Mouse (Mus musculus): Measurements from ENCODE around the gene Fam13c. TPM values are rescaled to one million over a fixed set of nuclear protein-coding genes. Genes with fewer than 3 reads are reported as not detected.

The Fam13c gene
- polyA plus RNA-seq, 1 experiment from 2014 or later: 26.7 TPM

- H3K9ac ChIP-seq (replicated peaks): no peak overlapping the region
- no peak overlapping the region for H3K4me3 ChIP-seq
- no peak overlapping the region for H3K27ac ChIP-seq (replicated peaks)
- H3K27me3 ChIP-seq: no peaks in the 10 kb centered on the region
- no peaks in the 10 kb centered on the region for H3K9me3 ChIP-seq
- peaks cover 15% of the 10 kb centered on the region; the same call in 1 of the 2 replicates for H3K4me1 ChIP-seq
- no peak overlapping the region for H3K4me2 ChIP-seq (replicated peaks)
- ATAC-seq (replicated peaks): no peak
- peaks cover 2% of the 10 kb centered on the region; the same call in 1 of the 2 replicates for H3K36me3 ChIP-seq
Measured at GRCm38 (mm10) chr10:70505395-70505794, 65.1 kb downstream of the Fam13c start.

GRCm38 (mm10) chr10:70505842-70506241 lies 65.6 kb downstream of the Fam13c start:
- 59% methylated on average over 5 of the region's 5 CpGs for WGBS
- no peak for ATAC-seq (replicated peaks)
- H3K4me3 ChIP-seq: no peak overlapping the region
- peaks cover 2% of the 10 kb centered on the region; the same call in 1 of the 2 replicates for H3K36me3 ChIP-seq
- H3K4me1 ChIP-seq: peaks cover 15% of the 10 kb centered on the region; the same call in 1 of the 2 replicates
- H3K27ac ChIP-seq (replicated peaks): no peak overlapping the region
- H3K9ac ChIP-seq (replicated peaks): no peak overlapping the region
- H3K27me3 ChIP-seq: no peaks in the 10 kb centered on the region
- no peaks in the 10 kb centered on the region for H3K9me3 ChIP-seq
- no peak overlapping the region for H3K4me2 ChIP-seq (replicated peaks)

GRCm38 (mm10) chr10:70506499-70507168 lies 66.4 kb downstream of the Fam13c start:
- 44% methylated on average over 15 of the region's 15 CpGs for WGBS
- no peak for ATAC-seq (replicated peaks)
- no peak overlapping the region for H3K4me3 ChIP-seq

GRCm38 (mm10) chr10:70507880-70508279 lies 67.6 kb downstream of the Fam13c start:
- 95% methylated on average over 3 of the region's 3 CpGs for WGBS
- no peak overlapping the region for H3K4me2 ChIP-seq (replicated peaks)
- no peaks in the 10 kb centered on the region for H3K36me3 ChIP-seq
- H3K27ac ChIP-seq (replicated peaks): no peak overlapping the region
- no peak overlapping the region for H3K4me3 ChIP-seq
- H3K4me1 ChIP-seq: peaks cover 15% of the 10 kb centered on the region; the same call in 1 of the 2 replicates
- H3K27me3 ChIP-seq: no peaks in the 10 kb centered on the region
- no peak for ATAC-seq (replicated peaks)
- no peaks in the 10 kb centered on the region for H3K9me3 ChIP-seq
- H3K9ac ChIP-seq (replicated peaks): no peak overlapping the region

More at GRCm38 (mm10) chr10:70506499-70507168, 66.4 kb downstream of the Fam13c start:
- Histone ChIP-seq H3K9ac (replicated peaks) (no peak overlapping the region), H3K27ac (replicated peaks) (no peak overlapping the region), H3K4me1 (peaks cover 15% of the 10 kb centered on the region; the same call in 1 of the 2 replicates), H3K4me2 (replicated peaks) (no peak overlapping the region), H3K9me3 (no peaks in the 10 kb centered on the region), H3K27me3 (no peaks in the 10 kb centered on the region), H3K36me3 (peaks cover 2% of the 10 kb centered on the region; the same call in 1 of the 2 replicates)

- 87% methylated on average over 9 of the region's 9 CpGs for WGBS
- peaks cover 5% of the 10 kb centered on the region for H3K4me1 ChIP-seq
- no peak overlapping the region for H3K4me3 ChIP-seq
- H3K9me3 ChIP-seq: no peaks in the 10 kb centered on the region
- H3K27me3 ChIP-seq: no peaks in the 10 kb centered on the region
- no peak for ATAC-seq (replicated peaks)
- no peaks in the 10 kb centered on the region for H3K36me3 ChIP-seq
- no peak overlapping the region for H3K4me2 ChIP-seq (replicated peaks)
- no peak overlapping the region for H3K27ac ChIP-seq (replicated peaks)
- no peak overlapping the region for H3K9ac ChIP-seq (replicated peaks)
Measured at GRCm38 (mm10) chr10:70514848-70515247, 74.6 kb downstream of the Fam13c start.

GRCm38 (mm10) chr10:70516661-70517060 lies 76.4 kb downstream of the Fam13c start:
- Histone ChIP-seq H3K9ac (replicated peaks) (no peak overlapping the region), H3K4me2 (replicated peaks) (no peak overlapping the region), H3K4me1 (peaks cover 22% of the 10 kb centered on the region), H3K27me3 (no peaks in the 10 kb centered on the region), H3K27ac (replicated peaks) (no peak overlapping the region), H3K9me3 (no peaks in the 10 kb centered on the region), H3K4me3 (no peak overlapping the region), H3K36me3 (no peaks in the 10 kb centered on the region)
- 93% methylated on average over 8 of the region's 8 CpGs for WGBS
- ATAC-seq (replicated peaks): no peak

- Histone ChIP-seq H3K4me2 (replicated peaks) (peak overlapping the region; percentile 68), H3K4me3 (peak overlapping the region; percentile 39), H3K9ac (replicated peaks) (peak overlapping the region; percentile 33), H3K27me3 (no peaks in the 10 kb centered on the region), H3K4me1 (peaks cover 23% of the 10 kb centered on the region), H3K27ac (replicated peaks) (no peak overlapping the region), H3K36me3 (no peaks in the 10 kb centered on the region), H3K9me3 (no peaks in the 10 kb centered on the region)
- WGBS: 5% methylated on average over 14 of the region's 14 CpGs
- ATAC-seq (replicated peaks): peak; percentile 63
Measured at GRCm38 (mm10) chr10:70519640-70520099, 79.4 kb downstream of the Fam13c start.

- H3K27me3 ChIP-seq: no peaks in the 10 kb centered on the region
- H3K27ac ChIP-seq (replicated peaks): peak overlapping the region; percentile 46
- peak overlapping the region; percentile 68 for H3K4me2 ChIP-seq (replicated peaks)
- under 1% methylated on average over 38 of the region's 38 CpGs for WGBS
- no peaks in the 10 kb centered on the region; the same call in 1 of the 2 replicates for H3K36me3 ChIP-seq
- peaks cover 23% of the 10 kb centered on the region for H3K4me1 ChIP-seq
- H3K9ac ChIP-seq (replicated peaks): peak overlapping the region; percentile 33
- ATAC-seq (replicated peaks): peak; percentile 81
- H3K9me3 ChIP-seq: no peaks in the 10 kb centered on the region
- H3K4me3 ChIP-seq: peak overlapping the region; percentile 39
Measured at GRCm38 (mm10) chr10:70520143-70521131, 80.2 kb downstream of the Fam13c start.

- WGBS: 24% methylated on average over 5 of the region's 5 CpGs
- no peaks in the 10 kb centered on the region for H3K9me3 ChIP-seq
- H3K36me3 ChIP-seq: peaks cover 2% of the 10 kb centered on the region; the same call in 1 of the 2 replicates
- ATAC-seq (replicated peaks): no peak
- peak overlapping the region; percentile 39 for H3K4me3 ChIP-seq
- H3K4me2 ChIP-seq (replicated peaks): peak overlapping the region; percentile 68
- H3K27me3 ChIP-seq: no peaks in the 10 kb centered on the region
- H3K4me1 ChIP-seq: peaks cover 23% of the 10 kb centered on the region
- no peak overlapping the region for H3K9ac ChIP-seq (replicated peaks)
- no peak overlapping the region for H3K27ac ChIP-seq (replicated peaks)
Measured at GRCm38 (mm10) chr10:70521379-70521778, 81.1 kb downstream of the Fam13c start.

- peaks cover 13% of the 10 kb centered on the region for H3K4me1 ChIP-seq
- no peak overlapping the region for H3K4me2 ChIP-seq (replicated peaks)
- no peak overlapping the region for H3K9ac ChIP-seq (replicated peaks)
- no peak for ATAC-seq (replicated peaks)
- H3K36me3 ChIP-seq: peaks cover 8% of the 10 kb centered on the region
- 89% methylated on average over 12 of the region's 12 CpGs for WGBS
- no peaks in the 10 kb centered on the region for H3K9me3 ChIP-seq
- H3K27me3 ChIP-seq: no peaks in the 10 kb centered on the region
- H3K4me3 ChIP-seq: no peak overlapping the region
- H3K27ac ChIP-seq (replicated peaks): no peak overlapping the region
Measured at GRCm38 (mm10) chr10:70530185-70530823, 90.0 kb downstream of the Fam13c start.

GRCm38 (mm10) chr10:70532249-70532648 lies 92.0 kb downstream of the Fam13c start:
- WGBS: 56% methylated on average over 9 of the region's 9 CpGs
- no peak overlapping the region; the same call in 1 of the 2 replicates for H3K27ac ChIP-seq (replicated peaks)
- H3K4me1 ChIP-seq: peaks cover 13% of the 10 kb centered on the region
- H3K9me3 ChIP-seq: no peaks in the 10 kb centered on the region
- H3K27me3 ChIP-seq: no peaks in the 10 kb centered on the region
- H3K9ac ChIP-seq (replicated peaks): no peak overlapping the region
- peaks cover 14% of the 10 kb centered on the region for H3K36me3 ChIP-seq
- no peak overlapping the region for H3K4me2 ChIP-seq (replicated peaks)
- ATAC-seq (replicated peaks): peak; percentile 81
- H3K4me3 ChIP-seq: no peak overlapping the region
